Mouse (Mus musculus) heart, adult 10 weeks (tissue): Measurements from ENCODE around the gene Btbd35f6. TPM values are rescaled to one million over a fixed set of nuclear protein-coding genes. Genes with fewer than 3 reads are reported as not detected.

Experiments used
- polyA plus RNA-seq: library from polyadenylated mRNA; stranded (reverse); fragments of 350-450 nt; fragmentation: Illumina TruSeq; extraction: RNeasy Lipid Tissue Mini Kit (QIAGEN cat#74804); gene quantifications from one replicate; pipeline ENCODE4 v1.2.3, GENCODE M21; 2014; ENCODE audit warnings: low read depth, low replicate concordance

The Btbd35f6 gene
- not detected for polyA plus RNA-seq

DNA sequence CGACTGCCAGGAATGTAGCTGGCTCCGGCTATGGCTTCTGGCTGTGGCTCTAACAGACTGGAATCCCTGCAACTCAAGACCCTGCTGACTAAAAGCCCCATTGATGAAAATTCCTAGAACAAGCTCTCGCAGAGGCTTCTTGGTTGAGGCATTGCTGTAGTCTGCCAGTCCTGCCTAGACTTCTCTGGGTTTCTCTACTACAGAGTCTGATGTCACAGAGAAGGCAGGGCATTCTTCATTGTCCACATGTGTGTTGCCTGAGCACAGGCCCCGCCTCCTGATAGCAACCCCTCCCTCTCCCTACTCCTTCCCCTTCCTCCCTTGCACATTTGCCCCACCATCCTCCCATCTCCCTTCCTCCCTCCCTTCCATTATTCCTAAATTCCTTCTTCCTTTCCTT is at the start of gene Btbd35f6:
Btbd35f6 (minus strand) TSS at position 101 of the 400 bp plus-strand sequence.

DNA sequence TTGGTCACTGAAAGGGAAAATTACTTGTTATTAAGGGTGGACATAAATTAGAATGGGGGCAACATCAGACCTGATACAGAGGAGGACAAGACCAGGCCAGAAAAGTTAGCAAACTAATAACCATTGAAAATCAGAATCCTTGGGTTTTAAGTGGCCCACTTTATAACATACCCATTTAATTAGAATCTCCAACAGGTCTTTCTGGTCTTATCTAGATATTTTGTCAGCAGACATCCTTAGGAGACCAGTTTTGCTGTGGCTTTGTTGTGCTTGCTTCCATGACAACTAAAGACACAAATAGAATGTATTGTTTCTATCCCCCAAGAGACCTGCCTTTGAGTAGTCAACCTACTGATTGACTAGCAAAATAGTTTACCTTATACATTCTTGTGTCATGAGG is 30.4 kb upstream of the Btbd35f6 start, which contains the start of gene Gm21870:
Gm21870 (minus strand) TSS at position 101 of the 400 bp plus-strand sequence.

Other genes with a start within 250 kb of the Btbd35f6 start
- gene Gm21870, start 30.3 kb upstream of the Btbd35f6 start, polyA plus RNA-seq = not detected
- not detected for gene Btbd35f9, start 205.0 kb upstream of the Btbd35f6 start, polyA plus RNA-seq